In the genomic region with DNA sequence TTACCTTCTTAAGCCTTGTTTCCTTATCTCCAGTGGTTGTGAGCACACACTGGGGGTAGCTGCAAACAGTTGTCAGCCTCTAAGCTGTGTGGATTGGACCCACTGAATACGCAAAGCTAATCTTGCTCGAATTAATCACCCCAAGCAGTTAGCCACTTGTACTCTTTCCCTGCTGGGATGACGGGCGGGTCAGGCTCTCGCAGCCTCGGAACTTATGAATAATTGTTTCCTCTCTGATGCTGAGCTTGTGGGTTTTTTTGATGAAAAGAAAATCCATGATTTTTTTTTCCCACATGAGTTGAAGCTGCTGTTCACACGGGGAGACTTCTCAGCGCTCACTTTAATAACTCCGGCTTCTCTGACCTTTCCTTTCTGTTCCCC, we compare ENCODE assay signal across 14 mouse cellular contexts.
A peak's percentile ranks its signal among the peaks of the same experiment; 100 is the strongest.
DNase-seq lines count a peak whose midpoint lies in the region; ATAC-seq and TF ChIP-seq lines count a peak whose summit lies in the region.
"Had no signal": no experiment of that assay in that cellular context is flagged by ENCODE, and none has a peak within 500 bp of the region (broad histone marks: within the 10 kb centered on the region; RNA-seq: fewer than 3 reads in every experiment).

No protein-coding gene starts in this region.

- H3K9me3 ChIP-seq in lung, embryonic 14.5 days (ENCODE audit: low read depth, low read length): no peaks in the 10 kb centered on the region
- H3K9me3 ChIP-seq in forebrain, embryonic 14.5 days (replicated peaks; ENCODE audit: control insufficient read depth, low read length): no peaks in the 10 kb centered on the region
- no peaks in the 10 kb centered on the region for H3K9me3 ChIP-seq in stomach, embryonic 14.5 days (ENCODE audit: control insufficient read depth, low read depth, low read length)
- H3K9me3 ChIP-seq: intestine, embryonic 15.5 days; limb, embryonic 12.5 days had no signal

- no peaks in the 10 kb centered on the region for H3K36me3 ChIP-seq in lung, embryonic 14.5 days (ENCODE audit: insufficient read depth)
- H3K36me3 ChIP-seq in forebrain, embryonic 14.5 days (ENCODE audit: control insufficient read depth, insufficient read depth, low read length): no peaks in the 10 kb centered on the region
- no peaks in the 10 kb centered on the region for H3K36me3 ChIP-seq in stomach, embryonic 14.5 days (ENCODE audit: control insufficient read depth, insufficient read depth, low read length)
- H3K36me3 ChIP-seq: intestine, embryonic 15.5 days; limb, embryonic 12.5 days had no signal

- H3K27me3 ChIP-seq in lung, embryonic 14.5 days (ENCODE audit: insufficient read depth, low read length): no peaks in the 10 kb centered on the region
- H3K27me3 ChIP-seq in forebrain, embryonic 14.5 days (replicated peaks; ENCODE audit: control insufficient read depth, insufficient read depth, low read length): 0 out of 2 replicates have a peak, but pooled peaks cover 5% of the 10 kb centered on the region
- H3K27me3 ChIP-seq in stomach, embryonic 14.5 days (ENCODE audit: control insufficient read depth, insufficient read depth, low read length): no peaks in the 10 kb centered on the region
- H3K27me3 ChIP-seq: intestine, embryonic 15.5 days had no signal

- no peak overlapping the region for H3K9ac ChIP-seq in lung, embryonic 14.5 days
- H3K9ac ChIP-seq in forebrain, embryonic 14.5 days (ENCODE audit: low read length): no peak overlapping the region
- no peak overlapping the region for H3K9ac ChIP-seq in stomach, embryonic 14.5 days (replicated peaks; ENCODE audit: low read depth, low read length)
- H3K9ac ChIP-seq: intestine, embryonic 15.5 days; limb, embryonic 12.5 days had no signal

- DNase-seq in embryo, embryonic 11 days: peak; percentile 17
- no peak for DNase-seq in embryo, embryonic 9.5 days (ENCODE audit: extremely low spot score)
- DNase-seq in lung, embryonic 14.5 days: peak; percentile 9
- DNase-seq in lung, adult 2 months: no peak
- peak; percentile 49 for DNase-seq in forebrain, embryonic 14.5 days (ENCODE audit: low spot score)
- no peak for DNase-seq in spleen, postnatal 10 days (ENCODE audit: low spot score in 2 of 2)
- no peak for DNase-seq in frontal cortex, postnatal 25 days (ENCODE audit: low spot score in 2 of 2)
- DNase-seq: adrenal gland, postnatal 14 days; cerebellum, postnatal 36 days; heart, adult 2 months; thymus, postnatal 4 days had no signal

- no peak overlapping the region for H3K4me2 ChIP-seq in lung, embryonic 14.5 days
- H3K4me2 ChIP-seq in forebrain, embryonic 14.5 days (ENCODE audit: low read length): peak overlapping the region; percentile 31
- peak overlapping the region; percentile 20; the same call in 1 of the 2 replicates for H3K4me2 ChIP-seq in stomach, embryonic 14.5 days (replicated peaks; ENCODE audit: low read depth, low read length)
- H3K4me2 ChIP-seq: intestine, embryonic 15.5 days; limb, embryonic 12.5 days had no signal

- no peak overlapping the region for H3K27ac ChIP-seq in lung, embryonic 14.5 days (ENCODE audit: low read depth)
- H3K27ac ChIP-seq in forebrain, embryonic 14.5 days (ENCODE audit: low read depth, low read length): no peak overlapping the region
- no peak overlapping the region for H3K27ac ChIP-seq in stomach, embryonic 14.5 days (ENCODE audit: low read length)
- H3K27ac ChIP-seq: heart, adult 2 months; intestine, embryonic 15.5 days; limb, embryonic 12.5 days had no signal

- no peak for TF ChIP-seq POLR2A in lung, adult 2 months (IDR thresholded peaks at IDR 0.05; ENCODE audit: borderline replicate concordance, extremely low read depth, low read depth, low read length)

- TF ChIP-seq CTCF in lung, embryonic 14.5 days (IDR thresholded peaks at IDR 0.05; ENCODE audit: low read depth): no peak
- TF ChIP-seq CTCF in lung, adult 2 months (IDR thresholded peaks at IDR 0.05; ENCODE audit: insufficient read depth, low read length): no peak

- ATAC-seq in lung, embryonic 14.5 days (ENCODE audit: insufficient read depth): no peak
- peak; percentile 23; the same call in 1 of the 2 replicates for ATAC-seq in forebrain, embryonic 14.5 days
- ATAC-seq in stomach, embryonic 14.5 days (ENCODE audit: insufficient number of reproducible peaks, insufficient read depth, low FRiP score, low read depth): no peak
- ATAC-seq: intestine, embryonic 15.5 days had no signal

- no peak overlapping the region for H3K4me3 ChIP-seq in lung, embryonic 14.5 days (ENCODE audit: low read depth, low read length)
- no peak overlapping the region for H3K4me3 ChIP-seq in lung, adult 2 months (replicated peaks; ENCODE audit: extremely low read depth, low read depth, low read length)
- H3K4me3 ChIP-seq in forebrain, embryonic 14.5 days (ENCODE audit: low read depth, low read length): no peak overlapping the region
- H3K4me3 ChIP-seq in stomach, embryonic 14.5 days (ENCODE audit: low read depth, low read length): no peak overlapping the region
- H3K4me3 ChIP-seq: heart, adult 2 months; intestine, embryonic 15.5 days; limb, embryonic 12.5 days had no signal

- peaks cover 9% of the 10 kb centered on the region; the same call in 1 of the 2 replicates for H3K4me1 ChIP-seq in lung, embryonic 14.5 days (ENCODE audit: insufficient read depth)
- no peaks in the 10 kb centered on the region for H3K4me1 ChIP-seq in lung, adult 2 months (ENCODE audit: control insufficient read depth, insufficient read depth, low read length)
- H3K4me1 ChIP-seq in forebrain, embryonic 14.5 days (ENCODE audit: control insufficient read depth, insufficient read depth, low read length): peaks cover 19% of the 10 kb centered on the region
- H3K4me1 ChIP-seq in stomach, embryonic 14.5 days (ENCODE audit: control insufficient read depth, insufficient read depth, low read length): peaks cover 14% of the 10 kb centered on the region; the same call in 1 of the 2 replicates

- WGBS in lung, embryonic 14.5 days: 16% methylated on average over 9 of the region's 9 CpGs
- 42% methylated on average over 9 of the region's 9 CpGs for WGBS in lung, adult 2 months
- 10% methylated on average over 9 of the region's 9 CpGs for WGBS in forebrain, embryonic 14.5 days
- 14% methylated on average over 9 of the region's 9 CpGs for whole genome bisulfite sequencing in stomach, embryonic 14.5 days

Comparison
In these comparisons a context has a peak if more than half of its experiments do, and no peak if none do; other contexts are left out.
1. DNase-seq: peak in embryo, embryonic 11 days (single experiment), lung, embryonic 14.5 days (single experiment) and forebrain, embryonic 14.5 days (single experiment); none in embryo, embryonic 9.5 days (single experiment), lung, adult 2 months (single experiment), spleen, postnatal 10 days (0 of 2) and frontal cortex, postnatal 25 days (0 of 2).